Mouse (Mus musculus) olfactory bulb, adult 2 months (tissue): ENCODE data around the gene Ltbp4.

Experiments
- CTCF ChIP-seq: fragments of 200-500 bp; IDR thresholded peaks from 2 replicates; pipeline ENCODE4 v1.5.1; 2012; ENCODE audit warnings: low read depth, mild to moderate bottlenecking, low read length, moderate library complexity; ENCODE audit not compliant: insufficient read depth
- POLR2A ChIP-seq: fragments of 200-500 bp; IDR thresholded peaks from 2 replicates; pipeline ENCODE4 v1.6.1; 2012; ENCODE audit warnings: mild to moderate bottlenecking, low read depth, low read length, moderate library complexity; ENCODE audit not compliant: insufficient read depth

- no peak for TF ChIP-seq CTCF
- no peak for TF ChIP-seq POLR2A
These were observed 15.2 kb downstream of the Ltbp4 start for GRCm38 (mm10) chr7:27322291-27322690.
